Mouse (Mus musculus) limb, embryonic 15.5 days (tissue): ENCODE measurements around the gene Epha8. TPM values are rescaled to one million over a fixed set of nuclear protein-coding genes. Genes with fewer than 3 reads are reported as not detected.

Source experiments
- polyA plus RNA-seq: library from polyadenylated mRNA; unstranded; fragments of >200 nt; fragmentation: Nextera tagmentation; extraction: Ambion mirVana; gene quantifications from 2 replicates; pipeline ENCODE4 v1.2.1, GENCODE M21; 2015

Gene Epha8
- polyA plus RNA-seq, 1 experiment from 2014 or later: 2.5 TPM

Other genes starting within 250 kb of the Epha8 start
- 7.3 and 11.3 TPM in 2 replicates for gene Ephb2, start 120.8 kb downstream of the Epha8 start, polyA plus RNA-seq
- gene C1qb, start 70.6 kb downstream of the Epha8 start, polyA plus RNA-seq: 75.5 and 83.3 TPM in 2 replicates
- gene C1qc, start 63.8 kb downstream of the Epha8 start, polyA plus RNA-seq: 34.8 and 47.1 TPM in 2 replicates
- gene C1qa, start 58.0 kb downstream of the Epha8 start, polyA plus RNA-seq: 46.1 and 53.7 TPM in 2 replicates
- 3.7 and 3.9 TPM in 2 replicates for gene Zbtb40, start 92.0 kb upstream of the Epha8 start, polyA plus RNA-seq